Mouse (Mus musculus): ENCODE measurements around the gene Pus1. TPM values are rescaled to one million over a fixed set of nuclear protein-coding genes. Genes with fewer than 3 reads are reported as not detected.

The Pus1 gene
- polyA plus RNA-seq, 1 experiment from 2014 or later, result 21.0 TPM

- H3K27ac ChIP-seq (replicated peaks), result no peak overlapping the region
- H3K36me3 ChIP-seq, result peaks cover 53% of the 10 kb centered on the region
- no peak for ATAC-seq (ENCODE audit: low read depth)
- H3K9ac ChIP-seq, result peak overlapping the region; percentile 17; the same call in 1 of the 2 replicates
- peaks cover 63% of the 10 kb centered on the region for H3K4me1 ChIP-seq (replicated peaks)
- no peaks in the 10 kb centered on the region for H3K9me3 ChIP-seq
- 75% methylated on average over 7 of the region's 7 CpGs for WGBS
- H3K4me2 ChIP-seq, result no peak overlapping the region
- no peak overlapping the region for H3K4me3 ChIP-seq
- H3K27me3 ChIP-seq, result no peaks in the 10 kb centered on the region
Measured at GRCm38 (mm10) chr5:110804012-110804743, 23.7 kb upstream of the Pus1 start.

GRCm38 (mm10) chr5:110802809-110803208, 22.4 kb upstream of the Pus1 start:
- peaks cover 49% of the 10 kb centered on the region for H3K4me1 ChIP-seq (replicated peaks)
- H3K36me3 ChIP-seq, result peaks cover 67% of the 10 kb centered on the region
- ATAC-seq (ENCODE audit: low read depth), result no peak
- no peaks in the 10 kb centered on the region for H3K9me3 ChIP-seq
- H3K4me2 ChIP-seq, result no peak overlapping the region
- H3K4me3 ChIP-seq, result no peak overlapping the region
- no peak overlapping the region for H3K27ac ChIP-seq (replicated peaks)
- H3K27me3 ChIP-seq, result no peaks in the 10 kb centered on the region
- H3K9ac ChIP-seq, result no peak overlapping the region

- H3K4me2 ChIP-seq, result no peak overlapping the region
- 91% methylated on average over 4 of the region's 4 CpGs for WGBS
- H3K4me3 ChIP-seq, result no peak overlapping the region
- no peak for ATAC-seq (ENCODE audit: low read depth)
- peaks cover 73% of the 10 kb centered on the region for H3K36me3 ChIP-seq
- peaks cover 43% of the 10 kb centered on the region for H3K4me1 ChIP-seq (replicated peaks)
- no peak overlapping the region for H3K9ac ChIP-seq
- no peak overlapping the region for H3K27ac ChIP-seq (replicated peaks)
- H3K9me3 ChIP-seq, result no peaks in the 10 kb centered on the region
- H3K27me3 ChIP-seq, result no peaks in the 10 kb centered on the region
Measured at GRCm38 (mm10) chr5:110802186-110802585, 21.7 kb upstream of the Pus1 start.

GRCm38 (mm10) chr5:110801036-110801624, 20.7 kb upstream of the Pus1 start:
- Histone ChIP-seq H3K4me2 (no peak overlapping the region), H3K36me3 (peaks cover 84% of the 10 kb centered on the region), H3K4me3 (no peak overlapping the region), H3K4me1 (replicated peaks) (peaks cover 32% of the 10 kb centered on the region), H3K9me3 (no peaks in the 10 kb centered on the region), H3K9ac (no peak overlapping the region), H3K27me3 (no peaks in the 10 kb centered on the region), H3K27ac (replicated peaks) (no peak overlapping the region)
- ATAC-seq (ENCODE audit: low read depth), result no peak
- WGBS, result 93% methylated on average over 3 of the region's 3 CpGs

- peaks cover 97% of the 10 kb centered on the region for H3K36me3 ChIP-seq
- 67% methylated on average over 4 of the region's 4 CpGs for WGBS
Measured at GRCm38 (mm10) chr5:110797696-110798095, 17.2 kb upstream of the Pus1 start.

GRCm38 (mm10) chr5:110794363-110794762, 13.9 kb upstream of the Pus1 start:
- Histone ChIP-seq H3K4me1 (replicated peaks) (no peaks in the 10 kb centered on the region), H3K27ac (replicated peaks) (no peak overlapping the region), H3K4me3 (no peak overlapping the region), H3K4me2 (no peak overlapping the region), H3K27me3 (no peaks in the 10 kb centered on the region), H3K9me3 (no peaks in the 10 kb centered on the region), H3K36me3 (peaks cover 100% of the 10 kb centered on the region), H3K9ac (no peak overlapping the region)
- ATAC-seq (ENCODE audit: low read depth), result no peak
- WGBS, result 82% methylated on average over 7 of the region's 7 CpGs

More at GRCm38 (mm10) chr5:110797696-110798095, 17.2 kb upstream of the Pus1 start:
- H3K9ac ChIP-seq, result no peak overlapping the region
- no peak overlapping the region for H3K27ac ChIP-seq (replicated peaks)
- no peaks in the 10 kb centered on the region for H3K27me3 ChIP-seq
- H3K9me3 ChIP-seq, result no peaks in the 10 kb centered on the region
- ATAC-seq (ENCODE audit: low read depth), result no peak
- H3K4me2 ChIP-seq, result no peak overlapping the region
- H3K4me3 ChIP-seq, result no peak overlapping the region
- peaks cover 5% of the 10 kb centered on the region; the same call in 1 of the 2 replicates for H3K4me1 ChIP-seq (replicated peaks)

- H3K4me1 ChIP-seq (replicated peaks), result no peaks in the 10 kb centered on the region
- H3K9ac ChIP-seq, result no peak overlapping the region
- H3K27me3 ChIP-seq, result no peaks in the 10 kb centered on the region
- no peak overlapping the region for H3K4me2 ChIP-seq
- ATAC-seq (ENCODE audit: low read depth), result peak; percentile 41; the same call in 1 of the 2 replicates
- H3K36me3 ChIP-seq, result peaks cover 94% of the 10 kb centered on the region
- 72% methylated on average over 5 of the region's 5 CpGs for WGBS
- H3K4me3 ChIP-seq, result no peak overlapping the region
- H3K27ac ChIP-seq (replicated peaks), result no peak overlapping the region
- no peaks in the 10 kb centered on the region for H3K9me3 ChIP-seq
Measured at GRCm38 (mm10) chr5:110788684-110789083, 8.2 kb upstream of the Pus1 start.

GRCm38 (mm10) chr5:110786081-110786835, 5.8 kb upstream of the Pus1 start:
- H3K36me3 ChIP-seq, result peaks cover 70% of the 10 kb centered on the region
- H3K27me3 ChIP-seq, result no peaks in the 10 kb centered on the region
- ATAC-seq (ENCODE audit: low read depth), result no peak
- no peaks in the 10 kb centered on the region for H3K4me1 ChIP-seq (replicated peaks)
- no peak overlapping the region for H3K4me2 ChIP-seq
- WGBS, result 85% methylated on average over 11 of the region's 11 CpGs
- H3K27ac ChIP-seq (replicated peaks), result no peak overlapping the region
- H3K9me3 ChIP-seq, result no peaks in the 10 kb centered on the region
- no peak overlapping the region for H3K9ac ChIP-seq
- H3K4me3 ChIP-seq, result no peak overlapping the region

GRCm38 (mm10) chr5:110783150-110783549, 2.7 kb upstream of the Pus1 start:
- 74% methylated on average over 8 of the region's 8 CpGs for WGBS
- H3K27ac ChIP-seq (replicated peaks), result no peak overlapping the region
- H3K36me3 ChIP-seq, result peaks cover 39% of the 10 kb centered on the region
- ATAC-seq (ENCODE audit: low read depth), result no peak
- no peaks in the 10 kb centered on the region for H3K27me3 ChIP-seq
- peaks cover 28% of the 10 kb centered on the region for H3K4me1 ChIP-seq (replicated peaks)
- H3K4me2 ChIP-seq, result no peak overlapping the region
- no peak overlapping the region for H3K9ac ChIP-seq
- H3K4me3 ChIP-seq, result no peak overlapping the region
- H3K9me3 ChIP-seq, result no peaks in the 10 kb centered on the region

- H3K9ac ChIP-seq, result no peak overlapping the region
- peaks cover 34% of the 10 kb centered on the region for H3K36me3 ChIP-seq
- 0 out of 2 replicates have a peak overlapping the region, but pooled peaks have one; percentile 95 for H3K4me2 ChIP-seq
- ATAC-seq (ENCODE audit: low read depth), result no peak
- no peaks in the 10 kb centered on the region for H3K9me3 ChIP-seq
- WGBS, result 86% methylated on average over 7 of the region's 7 CpGs
- peaks cover 28% of the 10 kb centered on the region for H3K4me1 ChIP-seq (replicated peaks)
- no peak overlapping the region for H3K4me3 ChIP-seq
- no peaks in the 10 kb centered on the region for H3K27me3 ChIP-seq
- H3K27ac ChIP-seq (replicated peaks), result no peak overlapping the region
Measured at GRCm38 (mm10) chr5:110781529-110782238, 1.2 kb upstream of the Pus1 start.

GRCm38 (mm10) chr5:110780761-110781528, 486 bp upstream of the Pus1 start:
- H3K4me3 ChIP-seq, result peak overlapping the region; percentile 72
- peak overlapping the region; percentile 34; the same call in 1 of the 2 replicates for H3K27ac ChIP-seq (replicated peaks)
- peak overlapping the region; percentile 85 for H3K9ac ChIP-seq
- H3K36me3 ChIP-seq, result peaks cover 34% of the 10 kb centered on the region
- ATAC-seq (ENCODE audit: low read depth), result peak; percentile 63
- H3K4me2 ChIP-seq, result peak overlapping the region; percentile 95
- peaks cover 28% of the 10 kb centered on the region for H3K4me1 ChIP-seq (replicated peaks)
- WGBS, result 65% methylated on average over 10 of the region's 10 CpGs
- no peaks in the 10 kb centered on the region for H3K27me3 ChIP-seq
- no peaks in the 10 kb centered on the region for H3K9me3 ChIP-seq

Data from neural tube, embryonic 13.5 days (tissue).